Mouse (Mus musculus) adipocyte (in vitro differentiated cells): ENCODE results near the gene Map7d1.

Experiments
- DNase-seq: peaks from one replicate; pipeline ENCODE4 v3.0.0-alpha.2; 2016; ENCODE audit warnings: low spot score

Gene Map7d1

DNA sequence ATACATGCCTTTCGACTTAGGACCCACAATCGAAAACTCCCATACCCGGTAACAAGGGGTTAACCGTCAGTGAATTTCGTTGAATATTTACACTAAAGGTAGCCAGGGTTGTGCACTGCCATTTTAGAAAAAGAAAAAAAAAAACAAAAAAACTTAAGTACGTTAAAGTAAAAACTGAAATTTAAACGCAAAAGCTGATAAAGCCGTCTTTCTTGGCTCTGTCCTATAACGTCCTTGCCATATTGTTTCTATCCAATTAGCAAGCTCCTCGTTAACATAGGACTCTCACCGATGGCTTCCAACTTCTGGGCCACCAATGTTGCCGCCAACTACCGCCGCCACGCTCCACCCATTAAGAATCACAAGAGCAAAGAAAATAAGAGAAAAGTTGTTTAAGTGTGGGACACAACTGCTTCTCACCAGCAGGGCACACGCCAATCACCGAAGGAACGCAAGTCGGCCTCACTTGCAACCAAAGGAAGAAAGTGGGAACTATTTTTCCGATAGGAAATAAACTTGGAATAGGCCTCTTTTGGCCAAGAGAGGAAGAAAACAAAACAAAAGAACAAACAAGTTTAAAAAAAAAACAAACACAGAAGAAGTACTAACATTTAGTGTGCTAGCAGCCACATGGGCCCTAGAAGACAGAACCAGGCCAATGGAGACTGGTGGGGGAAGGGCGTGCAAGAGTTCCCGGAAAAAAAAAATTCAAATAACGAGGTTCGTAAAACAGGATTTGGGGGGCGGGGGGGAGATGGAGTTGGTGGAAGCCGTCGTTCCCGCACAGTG, 54.4 kb downstream of the Map7d1 start:
- peak; percentile 81 for DNase-seq

DNA sequence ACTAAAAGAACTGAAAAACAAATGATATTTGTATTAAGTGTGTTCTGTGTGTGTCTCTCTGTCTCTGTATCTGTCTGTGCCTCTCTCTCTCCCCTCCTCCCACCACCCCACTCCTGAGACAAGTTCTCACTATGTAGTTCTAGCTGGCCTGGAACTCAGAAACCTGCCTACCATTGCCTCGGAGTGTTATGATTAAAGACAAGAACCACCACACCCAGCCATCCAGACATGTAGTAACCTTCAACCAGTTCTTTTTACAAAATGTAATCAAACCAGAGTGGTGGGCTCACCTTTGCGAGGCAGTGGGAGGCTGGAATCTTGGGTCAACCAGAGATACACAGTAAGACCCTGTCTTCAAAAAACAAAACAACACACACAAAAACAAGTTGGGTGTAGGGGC, 55.5 kb downstream of the Map7d1 start:
- DNase-seq, result no peak

DNA sequence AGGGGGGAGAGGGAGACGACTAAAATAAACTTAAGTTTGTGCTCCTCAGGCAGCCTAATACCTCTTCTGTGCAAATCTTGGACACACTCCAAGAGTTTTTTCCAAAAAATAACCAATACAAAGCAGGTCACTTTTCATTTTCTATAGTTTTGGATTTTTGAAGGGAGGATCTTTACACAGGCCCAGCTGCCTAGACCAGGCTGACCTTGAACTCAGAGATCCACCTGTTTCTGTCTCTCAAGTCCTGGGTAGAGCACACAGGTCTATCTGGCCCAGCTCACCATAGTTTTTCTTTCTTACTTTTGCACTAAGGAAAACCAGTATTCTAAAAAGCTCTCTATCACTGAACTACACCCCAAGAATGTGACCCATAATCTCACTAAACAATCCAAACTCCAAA, 56.1 kb downstream of the Map7d1 start:
- no peak for DNase-seq

DNA sequence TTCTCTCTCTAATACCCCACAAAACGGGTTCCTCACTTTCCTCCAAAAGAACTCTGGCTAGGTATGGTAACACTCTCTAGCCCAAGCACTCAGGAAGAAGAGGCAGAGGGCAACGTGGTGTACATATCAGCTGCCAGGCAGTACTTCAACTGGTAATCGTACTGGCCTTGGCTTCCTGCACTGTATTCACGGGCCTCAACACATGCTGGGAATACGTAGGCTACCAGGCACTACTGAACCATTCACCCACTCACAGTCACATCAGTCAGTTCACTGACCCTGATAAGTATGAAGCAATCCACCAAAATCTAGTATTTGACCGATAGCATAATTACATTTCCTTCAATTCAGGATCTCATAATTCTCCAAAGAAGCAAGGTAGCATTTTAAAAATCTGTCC, 56.6 kb downstream of the Map7d1 start:
- peak; percentile 40 for DNase-seq

DNA sequence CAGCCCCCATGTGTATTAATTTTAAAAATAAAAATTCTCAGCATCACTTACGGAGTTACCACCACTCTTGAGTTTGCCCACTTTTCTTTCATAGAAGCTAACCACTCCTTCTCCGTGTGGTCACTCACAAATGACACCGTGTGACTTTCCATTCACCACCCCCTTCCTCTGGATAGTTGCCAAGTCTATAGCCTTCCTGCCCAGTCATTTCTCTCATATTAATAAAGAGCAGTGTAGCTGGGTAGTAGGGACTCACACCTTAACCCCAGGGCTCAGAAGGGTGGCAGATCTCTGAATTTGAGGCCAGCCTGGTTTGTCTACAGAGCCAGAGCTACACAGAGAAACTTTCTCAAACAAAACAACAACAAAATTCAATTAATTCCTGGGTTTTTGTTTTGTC, 58.7 kb downstream of the Map7d1 start:
- DNase-seq, result peak; percentile 27

DNA sequence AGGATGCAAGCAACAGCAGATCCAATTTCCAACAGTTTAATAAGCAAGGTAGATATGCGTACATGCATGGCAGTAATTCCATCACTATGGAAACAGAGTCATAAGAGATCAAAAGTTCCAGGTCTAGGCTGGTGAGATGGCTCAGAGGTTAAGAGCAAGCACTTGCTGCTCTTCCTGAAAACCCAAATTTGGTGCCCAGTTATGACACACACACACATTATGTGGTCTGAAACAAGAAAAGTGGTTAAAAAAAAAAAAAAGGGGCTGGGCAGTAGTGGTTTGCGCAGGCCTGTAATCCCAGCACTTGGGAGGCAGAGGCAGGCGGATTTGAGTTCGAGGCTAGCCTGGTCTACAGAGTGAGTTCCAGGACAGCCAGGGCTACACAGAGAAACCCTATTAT, 61.2 kb downstream of the Map7d1 start:
- no peak for DNase-seq

DNA sequence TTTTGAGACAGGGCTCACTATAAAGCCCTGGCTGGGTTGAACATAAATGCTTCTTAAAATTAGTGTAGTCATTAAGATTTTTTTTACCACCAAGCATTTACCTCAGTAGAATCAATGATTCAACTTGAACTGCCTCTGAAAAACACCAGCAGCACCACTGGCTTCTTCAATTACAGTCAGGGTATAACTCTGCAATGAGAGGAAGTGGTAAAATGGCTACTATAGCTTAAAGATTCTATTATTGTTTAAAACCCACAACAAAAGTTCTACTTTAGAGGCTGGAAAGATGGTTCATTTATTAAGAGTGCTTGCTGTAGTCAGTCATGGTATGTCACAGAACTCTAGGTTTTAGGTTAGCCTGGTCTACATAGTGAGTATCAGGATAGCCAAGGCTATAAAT, 61.9 kb downstream of the Map7d1 start:
- DNase-seq, result no peak

DNA sequence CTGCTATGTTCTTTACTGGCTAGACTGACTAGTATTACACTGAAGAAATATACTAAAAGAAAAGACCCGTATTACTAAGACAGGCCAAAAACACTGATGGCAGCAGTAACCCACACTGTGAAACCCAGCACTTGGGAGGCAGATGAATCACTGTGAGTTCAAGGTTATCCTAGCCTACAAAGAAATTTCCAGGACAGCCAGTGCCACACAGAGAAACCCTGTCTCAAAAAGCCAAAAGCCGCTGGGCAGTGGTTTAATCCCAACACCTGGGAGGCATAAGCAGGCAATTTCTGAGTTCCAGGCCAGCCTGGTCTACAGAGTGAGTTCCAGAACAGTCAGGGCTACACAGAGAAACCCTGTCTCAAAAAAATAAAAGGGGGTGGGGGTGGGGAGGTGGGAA, 65.5 kb downstream of the Map7d1 start:
- no peak for DNase-seq

DNA sequence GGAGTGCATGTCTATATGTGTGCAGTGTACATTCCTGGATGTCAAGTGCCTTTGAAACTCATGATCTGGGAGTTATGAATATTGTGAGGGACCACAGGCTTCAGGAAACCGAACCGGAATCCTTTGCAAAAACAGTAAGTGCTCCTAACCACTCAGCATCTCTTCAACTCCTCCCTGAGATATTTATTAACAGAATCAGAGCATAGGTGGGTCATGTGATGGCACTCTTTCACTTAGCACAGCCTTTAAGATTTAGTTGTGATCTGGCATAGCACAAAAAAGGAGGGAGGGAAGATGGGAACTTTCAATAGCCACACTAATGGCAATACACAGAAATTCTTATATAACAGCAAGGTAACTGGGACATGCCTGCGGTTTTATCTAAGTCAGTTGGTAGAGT, 69.0 kb downstream of the Map7d1 start:
- DNase-seq, result no peak

DNA sequence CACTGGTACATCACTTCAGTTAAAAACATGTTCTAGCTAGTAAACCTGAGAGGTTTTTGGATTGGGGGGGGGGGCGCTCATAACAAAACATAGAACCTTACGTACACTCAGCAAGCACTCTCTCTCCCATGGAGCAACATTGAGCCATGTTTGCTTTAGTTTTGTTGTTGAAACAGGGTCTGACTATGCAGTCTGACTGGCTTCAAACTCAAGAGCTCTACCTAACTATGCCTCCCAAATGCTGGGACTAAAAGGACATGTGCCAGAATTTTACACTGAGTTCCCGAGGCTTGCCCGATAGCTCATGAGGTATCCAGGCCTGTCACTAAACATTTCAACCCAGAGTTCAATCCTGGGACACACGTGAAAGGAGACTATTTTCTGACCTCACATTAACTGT, 73.1 kb downstream of the Map7d1 start:
- DNase-seq, result no peak
